20 mouse cellular contexts compared by ENCODE assay signal in genomic region chr13:93380399-93381063, GRCm38 (mm10).
DNase-seq lines count a peak whose midpoint lies in the region; ATAC-seq and TF ChIP-seq lines count a peak whose summit lies in the region.
"Had no signal": no experiment of that assay in that cellular context is flagged by ENCODE, and none has a peak within 500 bp of the region (broad histone marks: within the 10 kb centered on the region; RNA-seq: fewer than 3 reads in every experiment).

No protein-coding gene starts in this region.

- WGBS in heart, embryonic 12.5 days: 62% methylated on average over 8 of the region's 8 CpGs
- 78% methylated on average over 8 of the region's 8 CpGs for WGBS in liver, postnatal 0 days (ENCODE audit: insufficient replicate concordance)
- WGBS in forebrain, embryonic 16.5 days: 95% methylated on average over 8 of the region's 8 CpGs

- no peaks in the 10 kb centered on the region for H3K9me3 ChIP-seq in heart, embryonic 12.5 days (replicated peaks)
- no peaks in the 10 kb centered on the region for H3K9me3 ChIP-seq in liver, postnatal 0 days (ENCODE audit: low read length)
- no peaks in the 10 kb centered on the region for H3K9me3 ChIP-seq in forebrain, embryonic 16.5 days (ENCODE audit: control insufficient read depth, low read length)
- H3K9me3 ChIP-seq: forebrain, embryonic 15.5 days; limb, embryonic 10.5 days had no signal

- H3K4me1 ChIP-seq in heart, embryonic 12.5 days (replicated peaks): peaks cover 22% of the 10 kb centered on the region
- peaks cover 31% of the 10 kb centered on the region for H3K4me1 ChIP-seq in liver, postnatal 0 days (ENCODE audit: insufficient read depth)
- H3K4me1 ChIP-seq in forebrain, embryonic 16.5 days (replicated peaks; ENCODE audit: control insufficient read depth, insufficient read depth, low read length): no peaks in the 10 kb centered on the region
- H3K4me1 ChIP-seq: forebrain, embryonic 15.5 days had no signal

- H3K27me3 ChIP-seq in heart, embryonic 12.5 days (replicated peaks): no peaks in the 10 kb centered on the region
- no peaks in the 10 kb centered on the region for H3K27me3 ChIP-seq in liver, postnatal 0 days (ENCODE audit: insufficient read depth, low read length)
- H3K27me3 ChIP-seq in forebrain, embryonic 16.5 days (replicated peaks; ENCODE audit: control insufficient read depth, insufficient read depth, low read length): no peaks in the 10 kb centered on the region
- H3K27me3 ChIP-seq: CH12.LX; forebrain, embryonic 15.5 days had no signal

- H3K36me3 ChIP-seq in heart, embryonic 12.5 days: no peaks in the 10 kb centered on the region
- H3K36me3 ChIP-seq in liver, postnatal 0 days (replicated peaks; ENCODE audit: insufficient read depth, low read length): no peaks in the 10 kb centered on the region
- H3K36me3 ChIP-seq in forebrain, embryonic 16.5 days (ENCODE audit: control insufficient read depth, insufficient read depth): no peaks in the 10 kb centered on the region
- H3K36me3 ChIP-seq: forebrain, embryonic 15.5 days; limb, embryonic 10.5 days had no signal

- peak overlapping the region; percentile 51; the same call in 1 of the 2 replicates for H3K27ac ChIP-seq in heart, embryonic 12.5 days (ENCODE audit: poor library complexity, severe bottlenecking)
- H3K27ac ChIP-seq in liver, postnatal 0 days (ENCODE audit: low read depth): peak overlapping the region; percentile 76
- H3K27ac ChIP-seq in forebrain, embryonic 16.5 days (ENCODE audit: low read length): no peak overlapping the region
- H3K27ac ChIP-seq: forebrain, embryonic 15.5 days; hindbrain, embryonic 14.5 days; limb, embryonic 10.5 days; macrophage had no signal

- H3K9ac ChIP-seq in heart, embryonic 12.5 days: no peak overlapping the region
- no peak overlapping the region for H3K9ac ChIP-seq in liver, postnatal 0 days (replicated peaks)
- no peak overlapping the region for H3K9ac ChIP-seq in forebrain, embryonic 16.5 days (replicated peaks; ENCODE audit: low read depth, low read length)
- H3K9ac ChIP-seq: forebrain, embryonic 15.5 days; hindbrain, embryonic 14.5 days had no signal

- intact Hi-C loops in heart, postnatal 25 days (cut with DNase I): no loop called here
- intact Hi-C loops in gastrocnemius, postnatal 14 days (cut with DNase I; ENCODE audit: low total_unique reads): no loop called here

- H3K4me3 ChIP-seq in heart, embryonic 12.5 days: no peak overlapping the region
- H3K4me3 ChIP-seq in liver, postnatal 0 days (ENCODE audit: low read depth, low read length): no peak overlapping the region
- no peak overlapping the region for H3K4me3 ChIP-seq in forebrain, embryonic 16.5 days (replicated peaks; ENCODE audit: low read length)
- H3K4me3 ChIP-seq: forebrain, embryonic 15.5 days; limb, embryonic 10.5 days had no signal

- peak; percentile 77 for TF ChIP-seq EP300 in liver, postnatal 0 days (IDR thresholded peaks at IDR 0.05; ENCODE audit: low read depth)

- DNase-seq in heart, postnatal 25 days (ENCODE audit: low spot score): no peak
- DNase-seq in MEL-GATA-1-ER (ENCODE audit: extremely low read depth, low read depth) (peak; percentile 89), liver (peak; percentile 60)
- DNase-seq in liver, postnatal 0 days: no peak
- DNase-seq in layer of hippocampus, adult 9-11 months: no peak
- DNase-seq in gastrocnemius, postnatal 14 days: no peak
- DNase-seq: cerebellum, adult 9-10 months; heart, postnatal 14 days; kidney, adult 9 months; kidney, postnatal 36 days; lung, adult 18-20 months; midbrain, embryonic 14.5 days; thymus, postnatal 36 days had no signal

- no peak for TF ChIP-seq CTCF in liver, postnatal 0 days (IDR thresholded peaks at IDR 0.05; ENCODE audit: low read depth)

- peak; percentile 59; the same call in 1 of the 2 replicates for ATAC-seq in heart, embryonic 12.5 days (ENCODE audit: insufficient number of reproducible peaks, low FRiP score)
- ATAC-seq in liver, postnatal 0 days: peak; percentile 54
- no peak for ATAC-seq in forebrain, embryonic 16.5 days
- ATAC-seq: forebrain, embryonic 15.5 days had no signal

- no peak overlapping the region for H3K4me2 ChIP-seq in heart, embryonic 12.5 days
- no peak overlapping the region for H3K4me2 ChIP-seq in liver, postnatal 0 days (ENCODE audit: low read depth, low read length)
- no peak overlapping the region for H3K4me2 ChIP-seq in forebrain, embryonic 16.5 days (ENCODE audit: low read length)
- H3K4me2 ChIP-seq: forebrain, embryonic 15.5 days; hindbrain, embryonic 14.5 days had no signal

Comparison
In these comparisons a context has a peak if more than half of its experiments do, and no peak if none do; other contexts are left out.
1. DNase-seq: peak in MEL-GATA-1-ER (single experiment) and liver (single experiment); none in heart, postnatal 25 days (single experiment), liver, postnatal 0 days (single experiment), layer of hippocampus, adult 9-11 months (single experiment) and gastrocnemius, postnatal 14 days (single experiment).